Mouse (Mus musculus) thymus, adult 2 months (tissue): ENCODE results near the gene Glra1.

ENCODE experiments used
- CTCF ChIP-seq: fragments of 200-500 bp; IDR thresholded peaks from 2 replicates; pipeline ENCODE4 v1.5.1; 2012; ENCODE audit warnings: mild to moderate bottlenecking, control low read depth, low read length, moderate library complexity, borderline replicate concordance; ENCODE audit not compliant: control insufficient read depth, poor library complexity, insufficient read depth; ENCODE audit errors: extremely low read depth
- POLR2A ChIP-seq: fragments of 200-500 bp; IDR thresholded peaks from 2 replicates; pipeline ENCODE4 v1.6.1; 2012; ENCODE audit warnings: mild to moderate bottlenecking, low read length, control low read depth, moderate library complexity; ENCODE audit not compliant: control insufficient read depth, poor library complexity, insufficient read depth; ENCODE audit errors: extremely low read depth

GRCm38 (mm10) chr11:55566309-55567099 is 41.5 kb downstream of the Glra1 start:
- TF ChIP-seq CTCF = no peak
- no peak for TF ChIP-seq POLR2A
